Mouse (Mus musculus) thymus, adult 2 months (tissue): ENCODE results near the gene Luzp1.

Source experiments
- CTCF ChIP-seq: fragments of 200-500 bp; IDR thresholded peaks from 2 replicates; pipeline ENCODE4 v1.5.1; 2012; ENCODE audit warnings: mild to moderate bottlenecking, control low read depth, low read length, moderate library complexity, borderline replicate concordance; ENCODE audit not compliant: control insufficient read depth, poor library complexity, insufficient read depth; ENCODE audit errors: extremely low read depth
- POLR2A ChIP-seq: fragments of 200-500 bp; IDR thresholded peaks from 2 replicates; pipeline ENCODE4 v1.6.1; 2012; ENCODE audit warnings: mild to moderate bottlenecking, low read length, control low read depth, moderate library complexity; ENCODE audit not compliant: control insufficient read depth, poor library complexity, insufficient read depth; ENCODE audit errors: extremely low read depth

GRCm38 (mm10) chr4:136569998-136570397, 100.4 kb downstream of the Luzp1 start:
- TF ChIP-seq POLR2A (no peak), CTCF (no peak)
